Mouse (Mus musculus) liver, embryonic 11.5 days (tissue): ENCODE results near the gene Lrrn2. TPM values are rescaled to one million over a fixed set of nuclear protein-coding genes. Genes with fewer than 3 reads are reported as not detected.

Source experiments
- ATAC-seq: fragments of 200-750 bp; cut with Nextera tagmentation; replicated peaks from 2 replicates; pipeline ENCODE4 v1.8.0; 2017; ENCODE audit warnings: moderate number of reproducible peaks, mild to moderate bottlenecking, moderate TSS enrichment, moderate library complexity; ENCODE audit not compliant: low FRiP score
- DNase-seq: peaks from one replicate; pipeline ENCODE4 v3.0.0-alpha.2; 2017; ENCODE audit warnings: low spot score
- H3K27ac ChIP-seq: fragments of 300-500 bp; sonication (generic); 2 replicates; pipeline ENCODE4 v1.5.1; 2014; ENCODE audit warnings: mild to moderate bottlenecking, low read depth, low read length, control low read depth
- H3K27me3 ChIP-seq: fragments of 300-500 bp; sonication (generic); replicated peaks from 2 replicates; pipeline ENCODE4 v1.6.1; 2014; ENCODE audit warnings: low read length, mixed read lengths; ENCODE audit not compliant: control insufficient read depth, insufficient read depth
- H3K36me3 ChIP-seq: fragments of 300-500 bp; sonication (generic); 2 replicates; pipeline ENCODE4 v1.6.1; 2014; ENCODE audit warnings: mild to moderate bottlenecking, low read length, moderate library complexity, mixed read lengths; ENCODE audit not compliant: control insufficient read depth, insufficient read depth
- H3K4me1 ChIP-seq: fragments of 300-500 bp; sonication (generic); replicated peaks from 2 replicates; pipeline ENCODE4 v1.6.1; 2014; ENCODE audit warnings: low read length, mixed read lengths; ENCODE audit not compliant: control insufficient read depth, insufficient read depth
- H3K4me2 ChIP-seq: fragments of 300-500 bp; sonication (generic); 2 replicates; pipeline ENCODE4 v1.6.1; 2014; ENCODE audit warnings: mild to moderate bottlenecking, control low read depth, moderate library complexity
- H3K4me3 ChIP-seq: fragments of 300-500 bp; sonication (generic); 2 replicates; pipeline ENCODE4 v1.5.1; 2014; ENCODE audit warnings: low read depth, low read length, control low read depth
- H3K9ac ChIP-seq: fragments of 300-500 bp; sonication (generic); 2 replicates; pipeline ENCODE4 v1.6.1; 2014; ENCODE audit warnings: low read depth, low read length, control low read depth
- H3K9me3 ChIP-seq: fragments of 300-500 bp; sonication (generic); 2 replicates; pipeline ENCODE4 v1.6.1; 2016; ENCODE audit warnings: low read length, inconsistent platforms, mixed read lengths; ENCODE audit not compliant: control insufficient read depth
- WGBS: fragments of 180-500 bp; shearing (Covaris S2); extraction: QIAGEN DNeasy Blood & Tissue Kit; methylation state at CpG from one replicate; pipeline ENCODE4 v1.1.7; 2014; 5-methylcytosine and 5-hydroxymethylcytosine counted together
- polyA plus RNA-seq: library from polyadenylated mRNA; unstranded; fragments of >200 nt; fragmentation: Nextera tagmentation; extraction: Ambion mirVana; gene quantifications from 2 replicates; pipeline ENCODE4 v1.2.1, GENCODE M21; 2014

Gene Lrrn2
- polyA plus RNA-seq, 1 experiment from 2014 or later, result 1.3 TPM

DNA sequence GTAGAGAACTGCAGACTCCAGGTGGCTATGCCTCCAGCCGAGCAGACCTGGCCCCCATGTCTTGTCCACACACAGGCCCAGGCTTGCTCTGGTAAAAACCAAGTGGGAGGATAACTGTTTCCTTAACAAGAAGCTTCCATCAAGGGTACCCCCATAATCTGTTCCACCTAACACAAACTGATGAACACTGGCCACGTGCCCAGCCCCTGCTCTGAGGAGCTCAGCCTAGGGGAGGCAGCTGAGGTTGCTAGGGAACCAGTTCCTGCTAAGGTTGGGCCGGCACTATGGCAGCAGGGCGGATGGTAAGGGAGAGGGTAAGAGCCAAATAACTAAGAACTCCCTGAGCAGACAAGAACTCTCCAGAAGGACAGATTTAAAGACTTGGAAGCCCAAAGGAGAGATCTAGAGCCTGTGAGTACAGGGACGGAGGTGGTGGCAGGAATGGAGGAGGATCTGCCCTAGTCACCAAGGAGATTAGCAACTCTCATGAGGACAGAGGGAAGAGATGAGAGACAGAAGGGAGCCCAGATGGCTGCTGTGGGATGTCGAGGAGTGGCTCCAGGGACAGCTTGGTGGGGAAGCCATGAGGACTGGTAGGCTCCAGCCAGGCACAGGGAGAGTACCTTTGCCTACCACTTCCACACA is 35.9 kb downstream of the Lrrn2 start:
- 46% methylated on average over 6 of the region's 6 CpGs for WGBS
- Histone ChIP-seq H3K9me3 (no peaks in the 10 kb centered on the region), H3K27me3 (0 out of 2 replicates have a peak, but pooled peaks cover 5% of the 10 kb centered on the region), H3K4me3 (no peak overlapping the region), H3K4me1 (0 out of 2 replicates have a peak, but pooled peaks cover 2% of the 10 kb centered on the region), H3K4me2 (no peak overlapping the region), H3K9ac (no peak overlapping the region), H3K27ac (no peak overlapping the region), H3K36me3 (no peaks in the 10 kb centered on the region)
- ATAC-seq (no peak), DNase-seq (no peak)

DNA sequence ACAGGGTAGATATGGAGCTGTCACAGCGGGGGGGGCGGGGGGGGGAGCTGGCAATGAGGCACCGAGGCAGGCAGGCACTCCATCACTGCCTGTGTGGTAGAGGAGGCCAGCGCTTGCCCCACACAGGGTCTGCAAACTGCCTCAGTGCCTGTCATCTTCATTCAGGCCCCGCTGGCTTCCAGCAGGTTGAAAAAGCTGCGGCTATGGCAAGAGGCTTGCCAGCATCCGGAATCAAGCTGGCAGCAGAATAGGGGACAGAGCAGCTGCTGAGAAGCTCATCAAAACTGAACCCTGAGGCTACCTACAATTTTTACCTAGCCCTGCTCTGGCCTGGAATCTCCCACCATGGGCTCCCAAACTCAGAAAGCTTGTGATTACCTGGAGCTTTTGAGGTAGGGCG is 37.5 kb downstream of the Lrrn2 start:
- H3K36me3 ChIP-seq, result no peaks in the 10 kb centered on the region
- H3K9ac ChIP-seq, result no peak overlapping the region
- H3K27me3 ChIP-seq, result 0 out of 2 replicates have a peak, but pooled peaks cover 5% of the 10 kb centered on the region
- 0 out of 2 replicates have a peak, but pooled peaks cover 2% of the 10 kb centered on the region for H3K4me1 ChIP-seq
- 25% methylated on average over 8 of the region's 8 CpGs for WGBS
- H3K27ac ChIP-seq, result no peak overlapping the region
- no peak for ATAC-seq
- no peaks in the 10 kb centered on the region for H3K9me3 ChIP-seq
- H3K4me2 ChIP-seq, result no peak overlapping the region
- no peak for DNase-seq
- no peak overlapping the region for H3K4me3 ChIP-seq

DNA sequence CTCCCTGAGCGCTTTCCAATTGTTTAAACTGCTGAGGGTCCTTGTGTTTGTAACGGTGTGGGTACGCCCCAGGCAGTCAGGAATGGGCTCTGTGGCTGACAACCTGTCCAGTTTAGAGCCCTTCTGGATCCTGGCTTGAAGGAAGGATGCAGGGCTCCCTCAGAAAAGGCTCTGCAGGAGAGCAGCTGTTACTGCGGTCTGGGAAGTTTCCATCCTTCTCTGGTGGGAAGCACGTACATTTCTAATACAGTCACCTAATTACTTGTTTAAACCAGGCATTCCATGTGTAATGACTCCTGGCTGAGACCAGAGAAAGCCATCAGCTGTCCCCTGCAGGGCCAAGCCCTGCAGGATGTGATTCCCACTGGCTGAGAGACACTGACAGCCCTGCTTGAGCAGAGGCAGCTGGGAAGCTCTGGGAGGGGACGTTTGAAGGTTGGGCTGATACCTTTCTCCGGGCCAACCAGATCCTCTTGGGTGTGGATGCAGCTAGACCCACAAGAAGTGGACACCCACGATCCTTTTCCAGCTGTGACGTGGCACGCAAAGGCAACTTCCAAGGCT is 38.1 kb downstream of the Lrrn2 start:
- ATAC-seq (no peak), DNase-seq (no peak)
- H3K27ac ChIP-seq, result no peak overlapping the region
- 0 out of 2 replicates have a peak, but pooled peaks cover 5% of the 10 kb centered on the region for H3K27me3 ChIP-seq
- H3K36me3 ChIP-seq, result no peaks in the 10 kb centered on the region
- no peaks in the 10 kb centered on the region for H3K9me3 ChIP-seq
- H3K9ac ChIP-seq, result no peak overlapping the region
- no peak overlapping the region for H3K4me3 ChIP-seq
- 28% methylated on average over 10 of the region's 10 CpGs for WGBS
- no peak overlapping the region for H3K4me2 ChIP-seq
- H3K4me1 ChIP-seq, result 0 out of 2 replicates have a peak, but pooled peaks cover 2% of the 10 kb centered on the region

DNA sequence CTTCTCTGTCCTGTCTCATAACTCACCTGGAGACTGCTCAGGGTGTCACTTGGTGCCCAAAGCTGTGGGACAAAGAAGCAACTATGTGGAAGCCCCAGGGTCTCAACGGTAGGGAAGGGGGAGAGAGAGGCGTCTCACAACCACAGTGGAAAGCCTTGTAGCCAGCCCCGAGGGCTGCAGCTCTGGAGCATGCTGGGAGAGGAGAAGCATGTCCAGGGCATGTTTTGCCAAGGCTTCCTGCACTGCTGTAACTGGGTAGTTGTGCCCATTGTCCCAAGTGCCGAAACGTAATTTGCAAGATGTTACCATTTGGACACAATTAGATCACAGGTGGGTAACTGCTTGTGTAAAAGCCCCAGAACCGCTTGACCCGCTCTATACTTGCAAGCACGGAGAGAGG is 39.2 kb downstream of the Lrrn2 start:
- H3K4me2 ChIP-seq, result no peak overlapping the region
- H3K9me3 ChIP-seq, result no peaks in the 10 kb centered on the region
- no peaks in the 10 kb centered on the region for H3K36me3 ChIP-seq
- no peak for DNase-seq
- no peak overlapping the region for H3K27ac ChIP-seq
- no peak overlapping the region for H3K4me3 ChIP-seq
- H3K9ac ChIP-seq, result no peak overlapping the region
- 0 out of 2 replicates have a peak, but pooled peaks cover 2% of the 10 kb centered on the region for H3K4me1 ChIP-seq
- 82% methylated on average over 8 of the region's 8 CpGs for WGBS
- ATAC-seq, result no peak
- 0 out of 2 replicates have a peak, but pooled peaks cover 5% of the 10 kb centered on the region for H3K27me3 ChIP-seq

DNA sequence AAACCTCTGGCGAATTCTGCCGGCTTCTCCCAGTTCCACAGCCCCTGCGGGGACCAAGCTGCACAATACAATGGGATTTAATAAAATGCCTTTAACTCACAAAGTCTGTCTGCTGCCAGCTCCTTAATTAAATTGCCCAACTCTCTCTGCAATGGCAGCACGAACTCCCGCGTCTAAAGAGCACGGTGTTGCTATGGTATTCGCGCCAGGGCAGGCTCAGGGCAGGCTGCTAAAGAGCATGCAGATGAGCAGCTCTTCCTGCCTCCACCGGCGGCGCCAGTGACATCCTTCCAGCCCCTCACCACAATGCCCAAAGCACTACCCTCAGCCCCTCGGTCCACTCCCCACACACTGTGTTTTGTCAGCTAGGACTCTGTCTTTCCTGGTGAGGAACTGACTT is 41.0 kb downstream of the Lrrn2 start:
- no peak for DNase-seq
- Histone ChIP-seq H3K4me3 (no peak overlapping the region), H3K9ac (no peak overlapping the region), H3K27ac (no peak overlapping the region), H3K36me3 (no peaks in the 10 kb centered on the region), H3K9me3 (no peaks in the 10 kb centered on the region), H3K4me2 (peak overlapping the region; percentile 9; the same call in 1 of the 2 replicates), H3K27me3 (0 out of 2 replicates have a peak, but pooled peaks cover 5% of the 10 kb centered on the region), H3K4me1 (0 out of 2 replicates have a peak, but pooled peaks cover 2% of the 10 kb centered on the region)
- ATAC-seq, result no peak
- WGBS, result 12% methylated on average over 13 of the region's 13 CpGs

DNA sequence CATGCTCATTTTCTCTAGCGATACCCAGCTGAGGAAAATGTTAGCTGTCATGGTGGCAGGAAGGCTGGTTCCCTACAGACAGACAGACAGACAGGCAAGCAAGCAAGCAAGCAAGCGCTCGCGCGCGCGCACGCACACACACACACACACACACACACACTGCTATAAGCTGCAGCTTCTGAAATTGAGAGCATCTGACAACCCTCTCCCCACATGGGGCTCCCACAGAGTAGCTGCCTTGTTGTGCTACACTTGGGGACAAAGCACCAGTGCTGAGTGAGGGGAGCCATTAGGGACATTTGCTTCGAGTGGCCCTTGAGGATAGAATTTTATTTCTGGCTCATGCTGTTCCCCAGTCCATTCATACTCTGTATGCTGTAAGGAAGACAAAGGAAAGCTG is 42.2 kb downstream of the Lrrn2 start:
- H3K4me3 ChIP-seq, result no peak overlapping the region
- H3K27me3 ChIP-seq, result 0 out of 2 replicates have a peak, but pooled peaks cover 5% of the 10 kb centered on the region
- no peak overlapping the region for H3K27ac ChIP-seq
- H3K36me3 ChIP-seq, result no peaks in the 10 kb centered on the region
- H3K4me1 ChIP-seq, result 0 out of 2 replicates have a peak, but pooled peaks cover 2% of the 10 kb centered on the region
- no peak for DNase-seq
- H3K4me2 ChIP-seq, result no peak overlapping the region
- no peak overlapping the region for H3K9ac ChIP-seq
- ATAC-seq, result no peak
- H3K9me3 ChIP-seq, result no peaks in the 10 kb centered on the region
- 90% methylated on average over 9 of the region's 9 CpGs for WGBS

DNA sequence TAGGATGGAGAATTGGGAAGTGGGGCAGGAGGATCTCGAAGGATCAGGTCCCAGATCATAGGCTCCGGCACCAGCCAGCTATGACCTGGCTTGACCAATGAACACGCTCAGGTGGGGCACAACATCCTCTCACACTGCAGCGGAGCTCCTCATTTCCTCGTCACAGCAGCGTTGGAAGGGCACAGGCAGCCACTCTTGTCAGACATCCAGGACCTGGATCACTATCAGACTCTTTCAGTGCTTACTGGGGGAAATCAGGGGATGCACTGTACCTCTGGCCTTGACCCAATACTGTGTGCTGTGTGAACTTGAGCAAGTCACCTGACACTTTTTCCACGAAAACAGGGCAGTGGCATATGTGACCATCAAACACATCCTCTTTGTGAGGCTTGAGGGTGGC is 45.2 kb downstream of the Lrrn2 start:
- Histone ChIP-seq H3K9ac (no peak overlapping the region), H3K4me2 (no peak overlapping the region), H3K27me3 (no peaks in the 10 kb centered on the region), H3K9me3 (no peaks in the 10 kb centered on the region), H3K4me1 (no peaks in the 10 kb centered on the region), H3K4me3 (no peak overlapping the region), H3K36me3 (no peaks in the 10 kb centered on the region), H3K27ac (no peak overlapping the region)
- 82% methylated on average over 7 of the region's 7 CpGs for WGBS
- ATAC-seq (no peak), DNase-seq (no peak)

DNA sequence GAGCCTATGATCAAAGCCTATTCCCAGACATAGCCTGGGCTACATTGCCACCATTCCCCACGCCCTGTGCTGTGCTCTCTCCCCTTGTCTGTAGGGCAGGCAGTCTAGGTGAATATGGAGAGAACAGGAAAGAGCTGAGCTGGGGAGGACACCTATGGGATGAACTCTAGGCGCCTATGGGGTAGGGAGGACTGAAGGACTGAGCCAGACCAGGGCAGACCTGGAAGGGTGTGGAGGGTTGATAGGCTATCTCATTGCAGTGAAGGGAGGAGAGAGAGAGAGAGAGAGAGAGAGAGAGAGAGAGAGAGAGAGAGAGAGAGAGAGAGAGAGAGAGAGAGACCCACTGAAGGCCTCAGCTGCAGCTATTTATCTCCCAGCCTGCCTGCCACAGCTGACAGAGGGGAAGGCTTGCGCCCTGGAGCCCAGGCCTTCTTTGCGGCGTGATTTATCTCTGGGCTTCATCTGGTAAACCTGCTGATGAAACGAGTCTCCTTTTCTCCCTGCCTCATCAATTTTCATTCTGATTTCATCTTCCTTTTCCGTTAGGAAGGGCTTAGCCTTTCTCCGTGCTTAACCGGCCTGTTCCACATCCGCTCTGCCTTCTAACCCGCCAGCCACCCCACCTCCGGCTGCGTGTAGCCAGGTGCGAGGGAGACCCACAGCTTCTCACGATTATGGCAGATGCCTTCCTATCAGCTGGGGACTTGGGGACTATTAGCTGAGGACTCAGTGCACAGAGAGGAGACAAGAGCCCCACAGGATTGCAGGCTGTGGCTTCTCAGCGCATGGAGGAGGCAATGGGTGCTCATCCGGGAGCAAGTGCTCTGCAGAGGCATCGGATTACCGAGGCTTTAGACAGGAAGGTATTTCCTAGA is 48.2 kb downstream of the Lrrn2 start:
- no peak for DNase-seq
- Histone ChIP-seq H3K4me3 (no peak overlapping the region), H3K9ac (no peak overlapping the region), H3K9me3 (no peaks in the 10 kb centered on the region), H3K4me1 (no peaks in the 10 kb centered on the region), H3K4me2 (no peak overlapping the region), H3K36me3 (no peaks in the 10 kb centered on the region), H3K27me3 (no peaks in the 10 kb centered on the region), H3K27ac (no peak overlapping the region)
- ATAC-seq, result no peak
- WGBS, result 38% methylated on average over 19 of the region's 19 CpGs
